In genomic region chr5:139397959-139398753, GRCm38 (mm10) we compare ENCODE assay signal across 9 mouse cellular contexts. TPM values are rescaled to one million over a fixed set of nuclear protein-coding genes. Genes with fewer than 3 reads are reported as not detected.
DNase-seq lines count a peak whose midpoint lies in the region; ATAC-seq and TF ChIP-seq lines count a peak whose summit lies in the region.
"Had no signal": no experiment of that assay in that cellular context is flagged by ENCODE, and none has a peak within 500 bp of the region (broad histone marks: within the 10 kb centered on the region; RNA-seq: fewer than 3 reads in every experiment).

No protein-coding gene starts in this region.

- peak; percentile 97 for TF ChIP-seq CTCF in heart, postnatal 0 days (IDR thresholded peaks at IDR 0.05; ENCODE audit: low read depth)

- WGBS in forebrain, embryonic 13.5 days: 41% methylated on average over 5 of the region's 5 CpGs
- 11% methylated on average over 5 of the region's 5 CpGs for WGBS in heart, postnatal 0 days
- WGBS in large intestine, adult 2 months: 34% methylated on average over 5 of the region's 5 CpGs
- 19% methylated on average over 5 of the region's 5 CpGs for WGBS in liver, embryonic 16.5 days (ENCODE audit: insufficient replicate concordance)
- 42% methylated on average over 5 of the region's 5 CpGs for WGBS in neural tube, embryonic 13.5 days

- no peaks in the 10 kb centered on the region for H3K36me3 ChIP-seq in forebrain, embryonic 13.5 days (ENCODE audit: poor library complexity, severe bottlenecking)
- H3K36me3 ChIP-seq in heart, postnatal 0 days (replicated peaks; ENCODE audit: control insufficient read depth, insufficient read depth, low read length): peaks cover 18% of the 10 kb centered on the region
- peaks cover 21% of the 10 kb centered on the region for H3K36me3 ChIP-seq in liver, embryonic 16.5 days (ENCODE audit: control insufficient read depth, insufficient read depth)
- no peaks in the 10 kb centered on the region for H3K36me3 ChIP-seq in neural tube, embryonic 13.5 days

- H3K9me3 ChIP-seq in forebrain, embryonic 13.5 days (replicated peaks): no peaks in the 10 kb centered on the region
- no peaks in the 10 kb centered on the region for H3K9me3 ChIP-seq in heart, postnatal 0 days (replicated peaks; ENCODE audit: control insufficient read depth, low read length)
- H3K9me3 ChIP-seq in liver, embryonic 16.5 days (replicated peaks; ENCODE audit: control insufficient read depth, low read length): no peaks in the 10 kb centered on the region
- no peaks in the 10 kb centered on the region for H3K9me3 ChIP-seq in neural tube, embryonic 13.5 days

- DNase-seq in CD8-positive naive resting alpha-beta T cell, adult 2 months (ENCODE audit: low read depth in 2 of 2, low spot score in 2 of 2): peak; percentile 79 to 92
- DNase-seq in c-Kit-negative CD71-positive TER-119-positive erythroid progenitor cells, embryonic 14.5 days (ENCODE audit: low read depth, low spot score): peak; percentile 81
- peak; percentile 94 for DNase-seq in heart, postnatal 0 days (ENCODE audit: low spot score)
- peak; percentile 89 for DNase-seq in large intestine, adult 2 months (ENCODE audit: low read depth, low spot score)
- DNase-seq in telencephalon, adult 2 months (ENCODE audit: low read depth, low spot score): peak; percentile 92

- no peak overlapping the region for H3K27ac ChIP-seq in forebrain, embryonic 13.5 days
- peak overlapping the region; percentile 63 for H3K27ac ChIP-seq in heart, postnatal 0 days (ENCODE audit: low read depth)
- H3K27ac ChIP-seq in liver, embryonic 16.5 days (ENCODE audit: low read length): peak overlapping the region; percentile 31
- no peak overlapping the region for H3K27ac ChIP-seq in neural tube, embryonic 13.5 days (replicated peaks)

- no peak for TF ChIP-seq EP300 in heart, postnatal 0 days (IDR thresholded peaks at IDR 0.05; ENCODE audit: low read depth)

- H3K27me3 ChIP-seq in forebrain, embryonic 13.5 days: no peaks in the 10 kb centered on the region
- H3K27me3 ChIP-seq in heart, postnatal 0 days (ENCODE audit: control insufficient read depth, insufficient read depth, low read length): no peaks in the 10 kb centered on the region
- H3K27me3 ChIP-seq in liver, embryonic 16.5 days (ENCODE audit: control insufficient read depth, insufficient read depth, low read depth, low read length): no peaks in the 10 kb centered on the region
- no peaks in the 10 kb centered on the region for H3K27me3 ChIP-seq in neural tube, embryonic 13.5 days

- H3K4me3 ChIP-seq in forebrain, embryonic 13.5 days: no peak overlapping the region
- no peak overlapping the region for H3K4me3 ChIP-seq in heart, postnatal 0 days (ENCODE audit: low read depth, low read length)
- no peak overlapping the region for H3K4me3 ChIP-seq in liver, embryonic 16.5 days (ENCODE audit: low read depth, low read length)
- no peak overlapping the region for H3K4me3 ChIP-seq in neural tube, embryonic 13.5 days
- H3K4me3 ChIP-seq: erythroblast, embryonic 14.5 days had no signal

- peak; percentile 51 for ATAC-seq in forebrain, embryonic 13.5 days
- peak; percentile 86 for ATAC-seq in heart, postnatal 0 days (ENCODE audit: insufficient read depth, low read depth)
- peak; percentile 67 for ATAC-seq in liver, embryonic 16.5 days (ENCODE audit: low read depth)
- peak; percentile 88 for ATAC-seq in neural tube, embryonic 13.5 days (ENCODE audit: low read depth)

- H3K4me2 ChIP-seq in forebrain, embryonic 13.5 days: no peak overlapping the region
- H3K4me2 ChIP-seq in heart, postnatal 0 days (ENCODE audit: low read depth, low read length): peak overlapping the region; percentile 38; the same call in 1 of the 2 replicates
- no peak overlapping the region; the same call in 1 of the 2 replicates for H3K4me2 ChIP-seq in liver, embryonic 16.5 days (ENCODE audit: low read depth, low read length)
- no peak overlapping the region for H3K4me2 ChIP-seq in neural tube, embryonic 13.5 days

- H3K9ac ChIP-seq in forebrain, embryonic 13.5 days: no peak overlapping the region
- 0 out of 2 replicates have a peak overlapping the region, but pooled peaks have one; percentile 41 for H3K9ac ChIP-seq in heart, postnatal 0 days (replicated peaks; ENCODE audit: low read depth, low read length)
- peak overlapping the region; percentile 25; the same call in 1 of the 2 replicates for H3K9ac ChIP-seq in liver, embryonic 16.5 days (ENCODE audit: low read depth, low read length)
- H3K9ac ChIP-seq in neural tube, embryonic 13.5 days: no peak overlapping the region

- H3K4me1 ChIP-seq in forebrain, embryonic 13.5 days: peaks cover 7% of the 10 kb centered on the region
- H3K4me1 ChIP-seq in heart, postnatal 0 days (ENCODE audit: control insufficient read depth, insufficient read depth): peaks cover 23% of the 10 kb centered on the region
- H3K4me1 ChIP-seq in liver, embryonic 16.5 days (ENCODE audit: control insufficient read depth, low read depth, low read length): peaks cover 43% of the 10 kb centered on the region
- H3K4me1 ChIP-seq in neural tube, embryonic 13.5 days (replicated peaks): peaks cover 10% of the 10 kb centered on the region

RNA-seq across cellular contexts. Expression of gene C130050O18Rik, which starts 6.9 kb away (rescaled TPM):
- 0.11 and 0.18 TPM in 2 replicates for polyA plus RNA-seq in forebrain, embryonic 13.5 days (2015; fragmentation: Nextera tagmentation; extraction: Ambion mirVana)
- total RNA-seq in heart, postnatal 0 days (2014; rRNA removed; ENCODE audit: low replicate concordance): 1.7 and 1.8 TPM in 2 replicates
- polyA plus RNA-seq in heart, postnatal 0 days (2015; fragmentation: Nextera tagmentation; extraction: Ambion mirVana): 0.23 and 0.31 TPM in 2 replicates
- 2.9 and 4.6 TPM in 2 replicates for polyA plus RNA-seq in large intestine, adult 2 months (2012; rRNA removed)
- polyA plus RNA-seq in liver, embryonic 16.5 days (2015; fragmentation: Nextera tagmentation; extraction: Ambion mirVana): 1.2 and 1.6 TPM in 2 replicates
- 0.38 and 0.39 TPM in 2 replicates for polyA plus RNA-seq in neural tube, embryonic 13.5 days (2015; fragmentation: Nextera tagmentation; extraction: Ambion mirVana)
- polyA plus RNA-seq: erythroblast, embryonic 14.5 days had no signal

RNA-seq across cellular contexts. Expression of gene Gpr146, which starts 20.7 kb away (rescaled TPM):
- 0.93 and 0.97 TPM in 2 replicates for polyA plus RNA-seq in forebrain, embryonic 13.5 days (2015; fragmentation: Nextera tagmentation; extraction: Ambion mirVana)
- total RNA-seq in heart, postnatal 0 days (2014; rRNA removed; ENCODE audit: low replicate concordance): 38.2 and 39.1 TPM in 2 replicates
- 23.0 and 23.7 TPM in 2 replicates for polyA plus RNA-seq in heart, postnatal 0 days (2015; fragmentation: Nextera tagmentation; extraction: Ambion mirVana)
- polyA plus RNA-seq in large intestine, adult 2 months (2012; rRNA removed): 4.4 and 5.8 TPM in 2 replicates
- polyA plus RNA-seq in liver, embryonic 16.5 days (2015; fragmentation: Nextera tagmentation; extraction: Ambion mirVana): 20.6 and 24.1 TPM in 2 replicates
- polyA plus RNA-seq in neural tube, embryonic 13.5 days (2015; fragmentation: Nextera tagmentation; extraction: Ambion mirVana): 1.8 and 1.9 TPM in 2 replicates

RNA-seq across cellular contexts. Expression of gene Gper1, which starts 24.8 kb away (rescaled TPM):
- polyA plus RNA-seq in forebrain, embryonic 13.5 days (2015; fragmentation: Nextera tagmentation; extraction: Ambion mirVana): 5.3 and 5.9 TPM in 2 replicates
- total RNA-seq in heart, postnatal 0 days (2014; rRNA removed; ENCODE audit: low replicate concordance): 1.3 and 4.5 TPM in 2 replicates
- 1.0 and 2.0 TPM in 2 replicates for polyA plus RNA-seq in heart, postnatal 0 days (2015; fragmentation: Nextera tagmentation; extraction: Ambion mirVana)
- polyA plus RNA-seq in large intestine, adult 2 months (2012; rRNA removed): 0.93 and 1.7 TPM in 2 replicates
- polyA plus RNA-seq in liver, embryonic 16.5 days (2015; fragmentation: Nextera tagmentation; extraction: Ambion mirVana): 0.07 and 0.15 TPM in 2 replicates
- 8.5 and 9.9 TPM in 2 replicates for polyA plus RNA-seq in neural tube, embryonic 13.5 days (2015; fragmentation: Nextera tagmentation; extraction: Ambion mirVana)
- polyA plus RNA-seq: erythroblast, embryonic 14.5 days had no signal

RNA-seq across cellular contexts. Expression of gene Cyp2w1, which starts 45.7 kb away (rescaled TPM):
- polyA plus RNA-seq in forebrain, embryonic 13.5 days (2015; fragmentation: Nextera tagmentation; extraction: Ambion mirVana): not detected in 2 replicates
- not detected in 2 replicates for total RNA-seq in heart, postnatal 0 days (2014; rRNA removed; ENCODE audit: low replicate concordance)
- polyA plus RNA-seq in heart, postnatal 0 days (2015; fragmentation: Nextera tagmentation; extraction: Ambion mirVana): not detected in 2 replicates
- 0.83 and 1.9 TPM in 2 replicates for polyA plus RNA-seq in large intestine, adult 2 months (2012; rRNA removed)
- 0.42 TPM in 1 of 2 replicates, not detected in the other for polyA plus RNA-seq in liver, embryonic 16.5 days (2015; fragmentation: Nextera tagmentation; extraction: Ambion mirVana)
- not detected in 2 replicates for polyA plus RNA-seq in neural tube, embryonic 13.5 days (2015; fragmentation: Nextera tagmentation; extraction: Ambion mirVana)

RNA-seq across cellular contexts. Expression of gene Cox19, which starts 46.9 kb away (rescaled TPM):
- polyA plus RNA-seq in forebrain, embryonic 13.5 days (2015; fragmentation: Nextera tagmentation; extraction: Ambion mirVana): 111 and 117 TPM in 2 replicates
- 120 and 123 TPM in 2 replicates for total RNA-seq in heart, postnatal 0 days (2014; rRNA removed; ENCODE audit: low replicate concordance)
- 88.6 and 97.6 TPM in 2 replicates for polyA plus RNA-seq in heart, postnatal 0 days (2015; fragmentation: Nextera tagmentation; extraction: Ambion mirVana)
- 98.4 and 111 TPM in 2 replicates for polyA plus RNA-seq in large intestine, adult 2 months (2012; rRNA removed)
- 42.2 and 48.1 TPM in 2 replicates for polyA plus RNA-seq in liver, embryonic 16.5 days (2015; fragmentation: Nextera tagmentation; extraction: Ambion mirVana)
- polyA plus RNA-seq in neural tube, embryonic 13.5 days (2015; fragmentation: Nextera tagmentation; extraction: Ambion mirVana): 113 and 120 TPM in 2 replicates

Comparison
In these comparisons a context has a peak if more than half of its experiments do, and no peak if none do; other contexts are left out.
1. H3K27ac ChIP-seq: peak in heart, postnatal 0 days (single experiment) and liver, embryonic 16.5 days (single experiment); none in forebrain, embryonic 13.5 days (single experiment) and neural tube, embryonic 13.5 days (single experiment).
2. H3K9ac ChIP-seq: peak in heart, postnatal 0 days (single experiment) and liver, embryonic 16.5 days (single experiment); none in forebrain, embryonic 13.5 days (single experiment) and neural tube, embryonic 13.5 days (single experiment).
3. Peak in every context shown above with its lines, with median percentiles within 50 percentile points of each other: DNase-seq and ATAC-seq.